Mouse (Mus musculus): ENCODE results near the gene Mlst8. TPM values are rescaled to one million over a fixed set of nuclear protein-coding genes. Genes with fewer than 3 reads are reported as not detected.
"Not testable (repeated sequence)": the region's sequence is repeated elsewhere in the genome, so short reads cannot be mapped to it uniquely, and the experiment has no call there.

Mlst8 gene
- total and polyA plus RNA-seq, 3 experiments, result 7.0 to 17.2 (median 7.1) TPM

DNA sequence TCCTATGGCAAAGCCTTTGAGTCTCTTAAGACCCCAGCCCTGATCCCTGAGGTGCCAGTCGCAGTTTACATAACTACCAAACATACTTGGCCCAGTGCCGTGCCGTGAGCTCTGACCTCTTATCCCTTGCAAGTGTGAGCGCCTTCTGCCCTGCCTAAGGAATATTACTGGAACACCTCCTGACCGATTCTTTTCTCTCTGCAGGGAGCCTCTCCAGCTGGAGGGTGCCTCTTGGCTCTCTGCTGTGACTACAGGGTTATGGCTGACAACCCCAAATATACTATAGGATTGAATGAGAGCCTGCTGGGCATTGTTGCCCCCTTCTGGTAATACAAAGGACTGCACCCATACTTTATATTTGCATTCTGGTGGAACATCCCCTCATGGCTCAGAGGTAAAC is 41.9 kb downstream of the Mlst8 start:
- DNase-seq (ENCODE audit: low spot score) (peak; percentile 55), ATAC-seq (ENCODE audit: extremely low read depth, insufficient number of reproducible peaks, low FRiP score, poor library complexity, severe bottlenecking) (0 out of 2 replicates have a peak, but pooled peaks have one; percentile 15)
- no peak for TF ChIP-seq GATA2 (IDR thresholded peaks at IDR 0.05; ENCODE audit: borderline replicate concordance, low read depth, low read length)
- no peak for TF ChIP-seq GATA1 (IDR thresholded peaks at IDR 0.05; ENCODE audit: borderline replicate concordance, low read length)
- no peak for TF ChIP-seq POLR2AphosphoS5 (IDR thresholded peaks at IDR 0.05; ENCODE audit: insufficient replicate concordance, low read depth, low read length)
- peak; percentile 55 for TF ChIP-seq CTCF (IDR thresholded peaks at IDR 0.05; ENCODE audit: low read depth, low read length)
- TF ChIP-seq TAL1 (conservative IDR thresholded peaks at IDR 0.05; ENCODE audit: low read depth, low read length), result no peak
- Histone ChIP-seq H3K4me1 (ENCODE audit: insufficient read depth, low read depth, low read length) (no peaks in the 10 kb centered on the region; the same call in 1 of the 2 replicates), H3K9me3 (replicated peaks) (no peaks in the 10 kb centered on the region), H3K36me3 (replicated peaks) (peaks cover 94% of the 10 kb centered on the region), H3K4me3 (ENCODE audit: low read depth, low read length) (no peak overlapping the region), H3K27me3 (ENCODE audit: insufficient read depth, low read length) (no peaks in the 10 kb centered on the region)

DNA sequence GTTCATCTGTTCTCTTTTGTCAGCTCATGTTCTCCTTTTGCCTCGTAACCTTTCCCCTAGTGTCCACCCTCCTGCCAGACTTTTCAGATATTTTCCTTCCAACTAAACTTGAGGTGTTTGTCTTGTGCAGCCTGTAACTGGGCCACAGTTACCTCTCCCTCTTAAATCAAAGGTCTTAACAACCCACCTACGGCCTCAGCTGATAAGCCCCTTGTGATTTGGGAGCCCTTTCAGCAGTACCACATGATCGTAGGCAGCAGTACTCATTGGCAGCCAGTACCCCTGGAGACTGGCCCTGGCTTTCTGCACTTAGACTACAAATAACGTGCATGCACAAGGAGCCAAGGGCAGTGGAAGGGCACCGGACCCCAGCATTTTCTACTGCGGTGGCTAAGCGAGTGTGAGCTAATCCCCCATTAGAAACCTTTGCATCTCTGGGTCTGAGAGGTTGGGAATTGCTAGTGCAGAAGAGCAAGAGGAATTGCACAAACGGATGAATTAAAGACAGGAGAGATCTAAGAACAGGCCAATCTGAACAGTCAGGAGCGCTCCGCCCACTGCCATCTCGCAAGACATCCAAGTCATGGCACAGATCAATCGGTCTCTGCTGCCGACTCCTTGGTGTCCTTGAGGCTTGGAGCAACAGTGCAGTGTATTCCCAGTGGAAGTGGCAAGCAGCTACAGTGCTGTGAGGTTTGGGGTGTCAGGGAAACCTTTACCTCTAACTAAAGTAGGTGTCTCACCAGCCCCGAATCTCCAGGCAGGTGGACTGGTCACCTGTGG is 49.5 kb downstream of the Mlst8 start:
- DNase-seq (ENCODE audit: low spot score) (no peak), ATAC-seq (ENCODE audit: extremely low read depth, insufficient number of reproducible peaks, low FRiP score, poor library complexity, severe bottlenecking) (no peak)
- H3K4me1 ChIP-seq (ENCODE audit: insufficient read depth, low read depth, low read length), result peaks cover 23% of the 10 kb centered on the region
- TF ChIP-seq CTCF (IDR thresholded peaks at IDR 0.05; ENCODE audit: low read depth, low read length) (no peak), GATA2 (IDR thresholded peaks at IDR 0.05; ENCODE audit: borderline replicate concordance, low read depth, low read length) (no peak), POLR2AphosphoS5 (IDR thresholded peaks at IDR 0.05; ENCODE audit: insufficient replicate concordance, low read depth, low read length) (no peak), GATA1 (IDR thresholded peaks at IDR 0.05; ENCODE audit: borderline replicate concordance, low read length) (no peak)
- H3K9me3 ChIP-seq (replicated peaks), result no peaks in the 10 kb centered on the region
- no peaks in the 10 kb centered on the region for H3K27me3 ChIP-seq (ENCODE audit: insufficient read depth, low read length)
- peaks cover 63% of the 10 kb centered on the region for H3K36me3 ChIP-seq (replicated peaks)
- no peak overlapping the region for H3K4me3 ChIP-seq (ENCODE audit: low read depth, low read length)

DNA sequence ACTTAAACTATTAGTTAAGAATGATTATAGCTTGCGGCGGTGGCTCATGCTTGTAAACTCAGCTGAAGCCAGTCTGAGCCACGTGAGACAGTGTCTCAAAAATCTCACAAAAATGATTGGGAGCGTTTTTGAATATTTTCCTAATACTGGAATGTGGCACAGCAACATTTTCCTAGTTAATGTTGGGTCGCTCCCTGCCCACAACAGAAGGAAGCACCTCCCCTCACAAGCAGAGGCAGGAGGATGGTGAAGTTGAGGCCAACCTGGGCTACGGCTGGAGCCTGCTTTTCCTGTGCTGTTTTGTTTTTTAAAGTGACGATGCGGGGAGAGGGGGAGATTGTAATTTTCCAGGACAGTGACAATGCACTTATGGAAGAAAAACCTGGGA is 51.7 kb downstream of the Mlst8 start:
- Histone ChIP-seq H3K4me1 (ENCODE audit: insufficient read depth, low read depth, low read length) (peaks cover 23% of the 10 kb centered on the region), H3K4me3 (ENCODE audit: low read depth, low read length) (peak overlapping the region; percentile 83), H3K9me3 (replicated peaks) (no peaks in the 10 kb centered on the region), H3K36me3 (replicated peaks) (peaks cover 65% of the 10 kb centered on the region), H3K27me3 (ENCODE audit: insufficient read depth, low read length) (no peaks in the 10 kb centered on the region)
- TF ChIP-seq GATA2 (IDR thresholded peaks at IDR 0.05; ENCODE audit: borderline replicate concordance, low read depth, low read length) (no peak), TAL1 (conservative IDR thresholded peaks at IDR 0.05; ENCODE audit: low read depth, low read length) (no peak), CTCF (IDR thresholded peaks at IDR 0.05; ENCODE audit: low read depth, low read length) (no peak), POLR2AphosphoS5 (IDR thresholded peaks at IDR 0.05; ENCODE audit: insufficient replicate concordance, low read depth, low read length) (no peak), GATA1 (IDR thresholded peaks at IDR 0.05; ENCODE audit: borderline replicate concordance, low read length) (no peak)
- ATAC-seq (ENCODE audit: extremely low read depth, insufficient number of reproducible peaks, low FRiP score, poor library complexity, severe bottlenecking) (no peak), DNase-seq (ENCODE audit: low spot score) (no peak)

- Histone ChIP-seq H3K9me3 (replicated peaks) (no peaks in the 10 kb centered on the region), H3K36me3 (replicated peaks) (peaks cover 66% of the 10 kb centered on the region), H3K4me3 (ENCODE audit: low read depth, low read length) (peak within 1 kb of the TSS; percentile 83), H3K27me3 (ENCODE audit: insufficient read depth, low read length) (no peaks in the 10 kb centered on the region), H3K4me1 (ENCODE audit: insufficient read depth, low read depth, low read length) (peaks cover 22% of the 10 kb centered on the region)
- DNase-seq (ENCODE audit: low spot score) (peak; percentile 88), ATAC-seq (ENCODE audit: extremely low read depth, insufficient number of reproducible peaks, low FRiP score, poor library complexity, severe bottlenecking) (peak; percentile 94)
- TF ChIP-seq GATA1 (IDR thresholded peaks at IDR 0.05; ENCODE audit: borderline replicate concordance, low read length) (no peak), CTCF (IDR thresholded peaks at IDR 0.05; ENCODE audit: low read depth, low read length) (no peak), TAL1 (conservative IDR thresholded peaks at IDR 0.05; ENCODE audit: low read depth, low read length) (no peak), POLR2AphosphoS5 (IDR thresholded peaks at IDR 0.05; ENCODE audit: insufficient replicate concordance, low read depth, low read length) (no peak), GATA2 (IDR thresholded peaks at IDR 0.05; ENCODE audit: borderline replicate concordance, low read depth, low read length) (no peak)
Observed at GRCm38 (mm10) chr17:24426471-24427169, 52.3 kb downstream of the Mlst8 start, which contains the start of gene Eci1. Gene Eci1 (plus strand): TSS chr17:24426641.

DNA sequence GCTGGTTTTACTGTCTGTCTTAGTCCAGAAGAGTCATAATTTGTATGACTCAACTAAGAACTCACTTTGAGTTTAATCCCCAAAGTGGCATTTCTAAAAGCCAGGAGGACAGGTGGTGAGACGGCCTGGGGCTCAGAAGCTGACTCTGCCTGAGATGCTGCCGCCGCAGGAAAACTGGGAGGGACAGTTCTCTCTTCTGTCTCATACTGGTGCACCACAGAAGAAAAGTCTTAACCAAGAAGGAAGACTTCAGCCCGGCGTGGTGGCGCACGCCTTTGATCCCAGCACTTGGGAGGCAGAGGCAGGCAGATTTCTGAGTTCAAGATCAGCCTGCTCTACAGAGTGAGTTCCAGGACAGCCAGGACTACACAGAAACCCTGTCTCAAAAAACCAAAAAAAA is 53.0 kb downstream of the Mlst8 start:
- no peak overlapping the region; the same call in 1 of the 2 replicates for H3K4me3 ChIP-seq (ENCODE audit: low read depth, low read length)
- ATAC-seq (ENCODE audit: extremely low read depth, insufficient number of reproducible peaks, low FRiP score, poor library complexity, severe bottlenecking), result no peak
- no peak for DNase-seq (ENCODE audit: low spot score)
- peaks cover 23% of the 10 kb centered on the region for H3K4me1 ChIP-seq (ENCODE audit: insufficient read depth, low read depth, low read length)
- H3K27me3 ChIP-seq (ENCODE audit: insufficient read depth, low read length), result no peaks in the 10 kb centered on the region
- no peaks in the 10 kb centered on the region for H3K9me3 ChIP-seq (replicated peaks)
- TF ChIP-seq GATA1 (IDR thresholded peaks at IDR 0.05; ENCODE audit: borderline replicate concordance, low read length), result no peak
- TF ChIP-seq POLR2AphosphoS5 (IDR thresholded peaks at IDR 0.05; ENCODE audit: insufficient replicate concordance, low read depth, low read length), result no peak
- no peak for TF ChIP-seq CTCF (IDR thresholded peaks at IDR 0.05; ENCODE audit: low read depth, low read length)
- TF ChIP-seq GATA2 (IDR thresholded peaks at IDR 0.05; ENCODE audit: borderline replicate concordance, low read depth, low read length), result no peak
- TF ChIP-seq TAL1 (conservative IDR thresholded peaks at IDR 0.05; ENCODE audit: low read depth, low read length), result no peak
- peaks cover 71% of the 10 kb centered on the region for H3K36me3 ChIP-seq (replicated peaks)

DNA sequence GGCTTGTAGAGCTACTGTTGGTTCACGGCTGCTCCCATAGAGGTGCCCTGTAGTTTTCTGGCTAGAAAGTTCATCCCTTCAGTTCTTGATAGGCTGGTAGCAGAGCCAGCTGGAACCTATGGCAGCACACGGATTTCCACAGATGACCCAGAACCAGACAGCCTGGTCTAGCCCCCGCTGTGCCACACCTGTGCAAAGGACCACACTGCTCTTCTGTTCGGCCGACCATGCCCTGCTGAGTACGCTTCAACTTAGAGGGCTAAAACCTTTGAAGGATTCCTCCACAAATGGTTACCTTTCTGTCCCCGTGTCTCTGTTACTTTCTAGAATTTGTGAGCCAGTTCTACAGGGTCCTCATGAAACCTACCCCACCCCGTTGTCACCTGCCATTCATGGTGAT is 53.6 kb downstream of the Mlst8 start:
- H3K27me3 ChIP-seq (ENCODE audit: insufficient read depth, low read length); ATAC-seq (ENCODE audit: extremely low read depth, insufficient number of reproducible peaks, low FRiP score, poor library complexity, severe bottlenecking); H3K9me3 ChIP-seq (replicated peaks); H3K4me3 ChIP-seq (ENCODE audit: low read depth, low read length); DNase-seq (ENCODE audit: low spot score): not testable (repeated sequence)
- Histone ChIP-seq H3K36me3 (replicated peaks) (peaks cover 71% of the 10 kb centered on the region), H3K4me1 (ENCODE audit: insufficient read depth, low read depth, low read length) (peaks cover 25% of the 10 kb centered on the region)
